21 mouse cellular contexts compared by ENCODE assay signal in genomic region chr1:125675186-125675585, GRCm38 (mm10). TPM values are rescaled to one million over a fixed set of nuclear protein-coding genes. Genes with fewer than 3 reads are reported as not detected.
"Had no signal": no experiment of that assay in that cellular context is flagged by ENCODE, and none has a peak within 500 bp of the region (broad histone marks: within the 10 kb centered on the region; RNA-seq: fewer than 3 reads in every experiment).

No protein-coding gene starts in this region.

- H3K9me3 ChIP-seq: intestine, embryonic 15.5 days; kidney, embryonic 15.5 days; limb, embryonic 13.5 days; liver, embryonic 12.5 days; liver, embryonic 15.5 days; neural tube, embryonic 12.5 days; neural tube, embryonic 15.5 days; stomach, embryonic 15.5 days had no signal

- ATAC-seq: intestine, embryonic 15.5 days; liver, embryonic 12.5 days had no signal

- DNase-seq: kidney, adult 11 months; kidney, adult 8-10 months; kidney, postnatal 10 days; kidney, postnatal 36 days; layer of hippocampus, postnatal 36 days; liver; midbrain, embryonic 14.5 days; retina, postnatal 1 day; right cerebral cortex, postnatal 25 days; spleen, adult 18-20 months; thymus, postnatal 25 days had no signal

- H3K4me2 ChIP-seq: intestine, embryonic 15.5 days; kidney, embryonic 15.5 days; limb, embryonic 13.5 days; liver, embryonic 12.5 days; liver, embryonic 15.5 days; midbrain, embryonic 11.5 days; neural tube, embryonic 12.5 days; neural tube, embryonic 15.5 days; stomach, embryonic 15.5 days had no signal

- H3K27me3 ChIP-seq: intestine, embryonic 15.5 days; kidney, embryonic 15.5 days; liver, embryonic 12.5 days; liver, embryonic 15.5 days; neural tube, embryonic 12.5 days; neural tube, embryonic 15.5 days; stomach, embryonic 15.5 days had no signal

- H3K4me3 ChIP-seq: intestine, embryonic 15.5 days; kidney, embryonic 15.5 days; left cerebral cortex, adult 2 months; limb, embryonic 13.5 days; liver, embryonic 12.5 days; liver, embryonic 15.5 days; neural tube, embryonic 12.5 days; neural tube, embryonic 15.5 days; stomach, embryonic 15.5 days had no signal

- H3K27ac ChIP-seq: intestine, embryonic 15.5 days; left cerebral cortex, adult 2 months; limb, embryonic 13.5 days; liver, embryonic 12.5 days; liver, embryonic 15.5 days; neural tube, embryonic 12.5 days; neural tube, embryonic 15.5 days had no signal

- H3K9ac ChIP-seq: intestine, embryonic 15.5 days; kidney, embryonic 15.5 days; limb, embryonic 13.5 days; liver, embryonic 12.5 days; liver, embryonic 15.5 days; neural tube, embryonic 12.5 days; neural tube, embryonic 15.5 days; stomach, embryonic 15.5 days had no signal

- H3K36me3 ChIP-seq: intestine, embryonic 15.5 days; kidney, embryonic 15.5 days; limb, embryonic 13.5 days; liver, embryonic 12.5 days; liver, embryonic 15.5 days; neural tube, embryonic 12.5 days; neural tube, embryonic 15.5 days; stomach, embryonic 15.5 days had no signal

- H3K4me1 ChIP-seq: liver, embryonic 12.5 days; neural tube, embryonic 12.5 days; neural tube, embryonic 15.5 days had no signal

RNA-seq across cellular contexts. Expression of gene Gpr39, which starts 1.6 kb away (rescaled TPM):
- polyA plus RNA-seq: limb, embryonic 13.5 days; midbrain, embryonic 11.5 days; midbrain, embryonic 14.5 days; neural tube, embryonic 12.5 days had no signal
